Mouse (Mus musculus): Measurements from ENCODE around the gene Ufd1.

The Ufd1 gene

DNA sequence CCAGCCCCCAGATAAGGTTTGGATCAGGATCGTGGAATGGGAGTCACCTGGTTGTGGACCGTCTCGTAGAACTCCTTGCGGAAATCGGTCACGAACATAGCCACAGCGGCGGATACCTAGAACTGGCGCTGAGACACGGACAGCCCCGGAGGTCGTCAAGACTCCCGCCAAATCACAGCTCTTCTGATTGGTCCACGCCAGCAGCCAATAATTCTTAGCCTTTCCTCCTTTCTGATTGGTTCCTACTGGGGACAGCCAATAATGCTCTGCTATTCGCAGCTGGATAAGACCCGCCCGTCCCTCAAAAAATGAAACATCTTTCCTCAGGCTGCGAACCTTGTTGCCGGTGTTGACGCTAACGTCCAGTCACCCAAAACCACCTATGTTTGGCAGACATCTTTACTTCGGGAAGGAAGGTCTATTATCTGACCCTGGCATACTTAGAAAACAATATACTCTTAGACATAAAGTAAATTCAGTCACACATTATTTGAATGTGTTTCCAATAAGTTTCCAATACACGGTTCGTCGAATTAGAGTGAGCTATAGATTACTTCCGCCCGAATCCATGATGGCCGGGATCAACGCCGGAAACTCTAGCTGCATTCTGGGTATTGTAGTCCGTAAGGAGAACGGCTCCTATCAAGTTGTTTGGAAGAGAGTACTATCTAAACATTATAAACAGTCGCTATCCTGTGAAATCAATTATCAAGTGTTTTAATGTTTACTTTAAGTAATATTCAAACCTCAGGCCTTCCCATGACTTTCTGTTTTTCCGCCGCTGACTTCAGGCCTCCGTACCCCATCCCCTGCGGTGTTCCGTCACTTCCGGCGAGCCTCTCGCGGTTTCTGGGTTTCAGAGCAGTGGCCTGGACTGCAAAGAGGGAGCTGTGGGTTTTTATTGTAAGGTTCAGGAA is at the start of gene Ufd1, which contains the start of gene Cdc45:
Gene Ufd1 (plus strand): TSS at position 312 of the 917 bp plus-strand sequence.
Gene Cdc45 (minus strand): TSS at position 520 of the 917 bp plus-strand sequence.
- in situ Hi-C loops (cut with MboI, MseI), result loop anchor here (10.0 to 25.0 kb wide), 2 partner anchors 549 to 1173 kb away; partner anchors contain the start of genes Gm49776 and Klhl6

DNA sequence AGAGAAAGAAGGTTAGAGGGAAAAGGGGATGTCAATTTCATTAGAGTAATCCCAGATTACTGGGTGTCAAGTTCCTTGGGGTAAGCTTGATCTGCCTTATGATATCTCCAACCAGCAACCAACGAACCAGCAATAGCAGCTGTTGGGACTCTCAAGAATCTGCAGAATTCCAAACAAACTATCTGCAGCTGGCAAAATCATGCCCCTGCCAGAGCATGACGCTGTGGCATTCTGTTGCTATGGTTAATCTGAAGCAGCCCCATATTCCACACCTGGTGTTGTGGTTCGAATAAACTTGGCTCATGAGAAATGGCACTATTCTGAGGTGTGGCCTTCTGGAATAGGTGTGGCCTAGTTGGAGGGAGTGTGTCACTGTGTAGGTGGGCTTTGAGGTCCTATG is 48.6 kb upstream of the Ufd1 start:
- in situ Hi-C loops (cut with MboI, MseI), result no loop called here

DNA sequence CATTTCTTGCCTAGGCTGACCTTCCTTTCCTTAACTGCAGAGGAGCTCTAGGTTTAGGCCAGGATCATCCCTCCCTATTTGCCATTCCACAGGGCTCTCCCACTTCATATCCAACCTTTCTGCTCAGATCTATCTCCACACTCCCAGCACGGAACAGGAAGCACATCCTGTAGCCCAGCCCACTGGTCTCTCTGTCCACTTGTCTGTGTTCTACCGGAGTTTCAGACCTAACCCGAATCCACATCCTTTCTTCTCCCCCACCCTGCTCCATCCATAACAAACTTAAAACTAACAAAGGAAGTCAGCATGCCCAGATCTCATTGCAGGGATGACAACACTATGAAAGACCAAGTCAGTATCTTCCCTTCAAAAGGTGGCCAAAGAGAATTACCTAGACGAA is 45.2 kb upstream of the Ufd1 start:
- in situ Hi-C loops (cut with MboI, MseI), result no loop called here

DNA sequence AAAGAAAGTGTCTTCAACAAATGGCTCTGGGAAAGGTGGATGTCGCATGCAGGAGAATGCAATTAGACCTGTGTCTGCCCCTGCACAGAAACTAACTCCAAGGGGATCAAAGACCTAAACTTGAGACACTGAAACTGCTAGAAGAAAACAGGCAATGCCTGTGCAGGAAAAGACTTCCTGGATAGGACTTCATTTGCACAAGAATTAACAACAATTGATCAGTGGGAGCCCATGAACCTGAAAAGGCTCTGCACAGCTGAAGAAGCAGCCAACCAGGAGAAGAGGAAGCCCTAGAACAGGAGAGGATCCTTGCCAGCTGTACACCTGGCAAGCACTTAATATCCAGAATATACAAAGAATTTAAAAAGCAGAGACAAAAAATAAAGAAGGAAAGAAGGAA is 42.1 kb upstream of the Ufd1 start:
- in situ Hi-C loops (cut with MboI, MseI), result no loop called here

DNA sequence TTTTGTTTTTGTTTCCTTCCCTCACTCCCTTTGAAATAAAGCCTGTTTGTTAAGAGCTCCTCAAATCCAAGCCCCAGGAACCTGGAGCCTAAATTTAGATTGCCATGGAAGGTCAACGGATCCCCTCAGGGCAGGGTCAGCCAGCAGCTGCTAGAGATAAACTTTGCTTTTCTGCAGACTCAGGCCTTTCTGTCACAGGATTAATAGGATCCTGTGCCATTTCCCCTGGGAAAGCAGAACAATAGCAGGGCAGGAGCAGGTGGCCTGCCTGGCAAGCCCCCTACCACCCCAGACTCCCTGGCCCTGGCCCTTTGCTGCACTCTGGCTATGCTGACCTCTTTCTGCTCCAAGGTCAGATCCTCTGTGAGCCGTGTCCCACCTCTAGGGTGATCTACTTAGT is 37.6 kb upstream of the Ufd1 start:
- in situ Hi-C loops (cut with MboI, MseI), result no loop called here

DNA sequence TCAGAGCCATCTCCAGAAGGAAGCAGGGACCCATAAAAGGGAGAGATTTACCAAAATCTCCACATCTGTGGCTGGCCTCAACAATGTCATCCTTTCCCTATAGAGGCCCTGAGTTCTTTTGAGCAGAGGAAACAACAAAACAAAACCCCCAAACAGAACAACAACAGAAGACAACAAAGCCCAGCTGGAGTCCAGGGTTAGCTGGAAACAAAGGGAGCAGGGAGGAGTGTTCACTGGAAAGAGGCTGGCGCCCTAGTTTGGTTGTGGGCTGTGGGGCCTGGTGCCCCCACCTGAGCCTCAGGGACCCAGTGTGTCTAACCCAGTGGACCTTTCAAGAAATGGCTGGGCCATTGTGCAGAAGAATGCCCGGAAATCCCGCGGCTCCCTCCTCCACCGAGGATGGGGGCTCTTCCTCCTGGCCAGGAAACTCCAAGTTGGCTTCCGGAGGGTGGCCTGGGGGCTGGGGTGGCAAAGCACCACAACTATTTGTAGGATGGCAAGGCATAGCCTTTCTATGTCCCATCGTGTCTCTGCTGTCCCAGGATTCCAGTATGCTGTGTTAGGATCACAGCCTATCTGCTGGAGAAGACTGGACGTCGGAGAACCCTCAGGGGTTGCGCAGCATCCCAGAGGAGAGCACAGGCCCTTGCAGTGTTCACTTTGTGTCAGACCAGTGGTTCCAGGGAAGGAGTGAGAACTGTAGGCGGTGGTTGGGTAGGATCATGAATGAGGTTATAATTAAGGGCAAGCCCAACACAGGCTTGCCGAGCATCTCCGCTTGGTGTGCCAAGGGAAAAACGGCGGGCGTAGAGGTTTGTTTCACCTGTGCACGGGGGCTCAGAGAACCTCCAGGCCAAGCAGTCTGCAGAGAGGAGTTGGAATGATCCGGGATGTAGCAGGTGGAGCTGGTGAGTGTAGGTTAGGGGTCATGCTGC is 35.7 kb upstream of the Ufd1 start:
- in situ Hi-C loops (cut with MboI, MseI), result loop anchor here (5.0 kb wide), 1 partner anchor 79 kb away; no protein-coding TSS in a partner anchor

DNA sequence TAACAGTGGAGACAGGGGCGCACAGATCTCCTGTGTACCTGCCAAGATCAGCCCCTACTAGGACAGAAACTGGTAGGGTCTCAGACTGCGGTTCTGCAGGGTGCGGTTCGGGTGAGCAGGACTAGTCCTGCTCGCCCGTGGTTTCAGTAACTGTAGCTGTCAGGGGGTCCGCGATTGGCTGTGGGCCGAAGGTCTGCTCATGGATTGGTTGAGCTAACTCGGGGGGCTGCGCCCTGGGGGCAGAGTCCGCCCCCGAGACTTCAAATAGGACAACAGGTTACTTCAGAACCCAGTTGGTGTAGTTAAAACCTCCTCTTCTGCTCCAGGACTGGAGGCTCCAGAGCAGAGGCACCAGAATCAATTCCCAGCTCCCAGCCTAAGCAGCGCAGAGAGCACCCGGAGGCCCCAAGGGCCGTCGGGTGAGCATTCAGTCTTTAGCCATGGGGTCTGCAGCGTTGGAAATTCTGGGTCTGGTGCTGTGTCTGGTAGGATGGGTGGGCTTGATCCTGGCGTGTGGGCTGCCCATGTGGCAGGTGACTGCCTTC is 35.0 kb upstream of the Ufd1 start, which contains the start of gene Cldn5:
Gene Cldn5 (plus strand): TSS at position 292 of the 545 bp plus-strand sequence.
- in situ Hi-C loops (cut with MboI, MseI), result loop anchor here (5.0 kb wide), 1 partner anchor 79 kb away; no protein-coding TSS in a partner anchor

DNA sequence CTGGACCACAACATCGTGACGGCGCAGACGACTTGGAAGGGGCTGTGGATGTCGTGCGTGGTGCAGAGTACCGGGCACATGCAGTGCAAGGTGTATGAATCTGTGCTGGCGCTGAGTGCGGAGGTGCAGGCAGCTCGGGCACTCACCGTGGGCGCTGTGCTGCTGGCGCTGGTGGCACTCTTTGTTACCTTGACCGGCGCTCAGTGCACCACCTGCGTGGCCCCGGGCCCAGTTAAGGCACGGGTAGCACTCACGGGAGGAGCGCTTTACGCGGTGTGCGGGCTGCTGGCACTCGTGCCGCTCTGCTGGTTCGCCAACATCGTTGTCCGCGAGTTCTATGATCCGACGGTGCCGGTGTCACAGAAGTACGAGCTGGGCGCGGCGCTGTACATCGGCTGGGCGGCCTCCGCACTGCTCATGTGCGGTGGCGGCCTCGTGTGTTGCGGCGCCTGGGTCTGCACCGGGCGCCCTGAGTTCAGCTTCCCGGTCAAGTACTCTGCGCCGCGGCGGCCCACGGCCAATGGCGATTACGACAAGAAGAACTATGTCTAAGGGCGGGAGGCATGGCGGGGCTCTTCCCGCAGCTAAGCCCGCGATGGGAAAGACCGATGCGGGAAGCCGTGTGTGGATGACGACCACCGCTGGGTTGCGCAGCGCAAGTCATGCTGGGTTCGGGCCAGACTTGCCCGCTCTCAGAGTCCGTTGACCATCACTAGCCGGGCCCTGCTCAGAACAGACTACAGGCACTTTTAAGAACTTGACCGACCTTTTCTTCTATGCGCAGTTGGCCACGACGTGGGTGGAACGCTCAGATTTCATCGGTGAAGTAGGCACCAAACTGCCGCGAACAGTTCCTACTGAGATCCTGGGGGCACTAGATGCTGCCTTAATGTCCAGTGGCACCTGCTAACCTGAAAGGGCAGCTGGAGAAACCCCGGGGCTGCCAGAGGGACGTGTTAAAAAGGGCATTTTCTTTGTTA is 34.2 kb upstream of the Ufd1 start:
- in situ Hi-C loops (cut with MboI, MseI), result loop anchor here (5.0 kb wide), 1 partner anchor 80 kb away; no protein-coding TSS in a partner anchor

DNA sequence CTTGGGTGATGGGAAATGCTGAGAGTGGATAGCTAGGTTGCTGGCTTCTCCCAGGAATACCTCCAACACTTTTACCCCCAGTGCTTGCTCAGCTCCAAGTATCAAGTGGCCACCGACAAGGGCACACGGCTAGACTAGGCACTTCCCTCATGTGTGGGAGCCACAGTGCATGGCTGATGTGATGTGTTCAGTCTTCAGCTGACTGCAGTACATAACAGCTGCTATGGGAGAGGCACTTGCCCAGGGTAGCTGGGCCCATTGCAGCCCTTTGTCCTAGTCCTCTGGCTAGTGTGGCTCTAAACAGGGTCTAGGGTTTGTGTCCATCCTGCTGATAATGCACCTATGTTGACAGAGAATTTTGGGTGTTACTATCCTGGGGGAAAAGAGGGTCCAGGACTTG is 33.1 kb upstream of the Ufd1 start:
- in situ Hi-C loops (cut with MboI, MseI), result loop anchor here (5.0 kb wide), 1 partner anchor 81 kb away; no protein-coding TSS in a partner anchor

DNA sequence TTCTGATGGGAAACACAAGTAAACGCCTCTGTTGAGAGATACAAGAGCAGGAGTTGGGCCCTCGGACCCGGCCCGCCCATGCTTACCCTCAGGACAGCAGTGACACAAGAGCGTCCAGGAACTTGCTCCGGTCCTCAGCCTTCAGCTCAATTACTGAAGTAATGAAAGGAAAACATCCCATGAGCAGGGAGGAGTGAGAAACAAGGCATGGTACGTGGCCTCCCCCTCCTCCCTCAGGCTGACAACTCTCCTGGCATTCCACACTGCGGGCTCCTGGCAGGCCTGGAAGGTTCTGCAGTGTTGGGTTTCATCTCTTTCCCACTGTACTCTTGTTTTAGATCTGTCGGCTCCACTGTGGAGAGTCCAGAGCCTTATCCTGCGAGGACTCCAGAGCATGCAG is 29.8 kb upstream of the Ufd1 start:
- in situ Hi-C loops (cut with MboI, MseI), result no loop called here

DNA sequence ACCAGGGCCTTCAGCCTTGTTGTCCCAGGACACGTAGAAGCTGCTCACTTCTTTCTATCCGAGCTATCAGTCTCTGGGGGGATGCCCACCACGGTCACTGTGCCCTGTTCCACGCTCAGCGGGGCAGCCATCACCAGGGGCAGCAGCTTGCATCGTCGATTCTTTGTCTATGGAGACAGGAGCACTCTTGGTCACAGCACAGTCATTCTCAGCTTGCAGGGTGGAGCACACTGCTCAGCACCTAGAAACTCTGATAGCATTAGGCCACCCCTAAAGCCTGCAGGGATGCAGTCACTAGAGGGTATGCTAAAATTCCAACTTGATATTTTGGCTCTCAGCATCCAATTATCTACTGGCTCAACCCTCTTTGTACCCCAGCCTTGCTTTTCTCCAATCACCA is 26.6 kb upstream of the Ufd1 start:
- in situ Hi-C loops (cut with MboI, MseI), result no loop called here

DNA sequence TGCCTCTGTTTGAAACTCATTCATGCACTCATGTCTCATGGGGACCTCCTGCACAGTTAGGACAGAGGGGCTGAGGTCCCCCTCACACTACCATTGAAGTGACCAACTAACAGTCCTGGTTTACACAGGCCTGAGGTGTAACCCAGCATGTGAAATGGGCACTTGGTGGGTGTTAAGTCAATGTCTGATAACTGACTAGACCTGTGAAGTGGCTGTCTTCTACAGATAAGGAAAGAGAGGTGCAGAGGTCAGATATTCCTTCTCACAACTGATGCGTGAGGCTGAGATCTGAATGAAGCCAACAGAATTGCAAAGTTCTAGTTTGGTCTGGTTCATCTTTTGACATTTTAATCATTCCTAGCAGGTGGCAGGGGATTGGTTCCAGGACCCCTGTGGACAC is 26.1 kb upstream of the Ufd1 start:
- in situ Hi-C loops (cut with MboI, MseI), result no loop called here

DNA sequence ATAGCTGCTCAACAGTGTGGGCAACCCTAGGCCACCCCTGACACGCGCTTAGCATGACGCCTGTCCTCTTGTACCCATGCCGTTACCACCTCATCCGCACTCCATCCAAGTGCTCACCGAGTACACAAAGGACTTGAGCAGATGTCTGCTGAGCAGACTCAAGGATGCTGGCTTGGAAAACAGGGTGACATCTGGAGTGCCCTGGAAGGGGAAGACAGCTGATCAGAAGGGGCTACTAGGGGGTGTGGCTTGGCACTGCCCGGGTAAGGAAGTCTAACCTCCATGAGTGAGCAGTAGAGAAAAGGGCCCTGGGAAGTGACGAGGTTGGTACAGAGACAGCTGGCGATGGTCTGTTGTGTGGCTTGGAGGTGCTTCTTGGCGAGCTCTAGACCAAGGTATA is 24.9 kb upstream of the Ufd1 start:
- in situ Hi-C loops (cut with MboI, MseI), result no loop called here

DNA sequence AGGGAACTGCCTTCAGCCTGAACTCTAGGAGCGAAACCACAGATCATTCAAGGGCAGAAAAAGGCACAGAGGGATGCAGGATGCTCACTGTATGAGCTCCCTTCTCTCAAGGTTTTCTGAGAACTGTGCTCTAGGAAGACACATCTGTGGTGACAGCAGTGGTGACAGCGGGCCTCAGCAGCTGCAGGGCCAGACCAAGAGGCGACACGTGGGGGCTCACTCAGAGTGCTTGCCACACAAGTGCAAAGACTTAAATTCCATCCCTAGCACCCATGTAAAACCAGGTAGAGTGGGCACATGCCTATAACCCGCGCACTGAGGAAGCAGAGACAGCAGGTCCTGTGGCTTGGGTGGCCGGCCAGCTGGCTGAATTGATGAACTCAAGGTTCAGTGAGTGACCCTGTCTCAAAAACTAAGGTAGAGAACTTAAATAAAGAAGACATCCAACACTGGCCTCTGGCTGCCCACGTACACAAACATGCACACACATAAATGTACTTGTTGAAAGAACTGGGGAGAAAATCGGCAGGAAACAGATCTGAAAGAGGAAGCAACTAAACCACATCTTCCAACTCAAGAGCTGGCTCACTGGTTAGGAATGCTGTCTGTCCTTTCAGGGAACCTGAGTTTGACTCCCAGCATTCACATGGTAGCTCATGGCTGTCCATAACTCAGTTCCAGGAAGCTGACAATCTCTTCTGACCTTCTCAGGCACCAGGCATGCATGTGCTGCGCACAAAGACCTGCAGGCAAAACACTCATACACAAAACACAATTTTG is 22.8 kb upstream of the Ufd1 start:
- in situ Hi-C loops (cut with MboI, MseI), result no loop called here

DNA sequence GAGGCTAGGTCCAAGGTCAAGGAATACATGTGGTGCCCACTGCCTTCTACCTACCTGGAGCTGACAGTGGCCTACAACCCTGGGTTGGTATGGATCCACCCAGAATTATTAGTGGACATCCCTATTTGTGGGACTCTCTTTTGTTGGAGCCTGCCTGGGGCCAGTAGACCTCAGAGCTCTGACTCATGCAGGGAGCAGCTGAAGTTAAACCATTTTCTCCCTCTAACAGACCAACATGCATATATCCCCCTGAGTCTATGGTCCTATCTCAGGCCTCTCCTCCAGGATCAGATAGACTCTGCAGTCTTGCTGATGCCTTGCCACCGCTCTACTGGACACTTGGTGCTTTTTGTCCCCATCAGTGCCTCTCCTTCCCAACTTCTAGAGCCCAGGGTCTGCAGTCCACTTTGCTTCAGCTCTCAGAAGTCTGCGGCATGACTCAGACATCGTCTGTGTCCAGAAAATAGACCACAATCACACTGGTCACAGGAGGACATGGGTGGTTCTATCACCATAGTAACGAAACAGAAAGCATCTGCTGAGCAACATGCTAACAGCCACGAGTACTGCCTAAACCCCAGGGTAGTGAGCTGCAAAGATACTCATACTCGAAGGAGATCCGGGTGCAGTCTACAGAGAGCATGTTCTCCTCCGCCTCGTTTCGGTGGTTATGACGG is 16.2 kb upstream of the Ufd1 start:
- in situ Hi-C loops (cut with MboI, MseI), result no loop called here

DNA sequence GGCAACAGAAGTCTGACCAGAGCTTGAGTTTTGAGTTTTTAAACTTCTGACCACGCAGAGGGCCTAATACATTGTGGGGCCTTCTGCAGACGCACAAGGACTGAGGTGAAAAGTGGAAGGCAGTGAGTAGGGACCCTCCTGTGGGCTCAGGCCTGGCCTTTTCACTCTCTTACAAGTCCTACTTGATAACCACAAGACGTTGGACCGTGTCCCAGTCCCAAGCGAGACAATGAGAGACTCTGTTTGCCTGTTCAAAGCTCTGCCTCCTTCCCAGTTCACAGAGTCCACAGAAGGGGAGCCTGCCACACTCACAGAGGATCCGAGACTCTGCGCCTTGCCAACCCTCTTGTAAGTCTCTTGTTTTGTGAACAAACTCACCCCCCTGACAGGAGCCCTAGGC is 14.9 kb upstream of the Ufd1 start:
- in situ Hi-C loops (cut with MboI, MseI), result no loop called here

DNA sequence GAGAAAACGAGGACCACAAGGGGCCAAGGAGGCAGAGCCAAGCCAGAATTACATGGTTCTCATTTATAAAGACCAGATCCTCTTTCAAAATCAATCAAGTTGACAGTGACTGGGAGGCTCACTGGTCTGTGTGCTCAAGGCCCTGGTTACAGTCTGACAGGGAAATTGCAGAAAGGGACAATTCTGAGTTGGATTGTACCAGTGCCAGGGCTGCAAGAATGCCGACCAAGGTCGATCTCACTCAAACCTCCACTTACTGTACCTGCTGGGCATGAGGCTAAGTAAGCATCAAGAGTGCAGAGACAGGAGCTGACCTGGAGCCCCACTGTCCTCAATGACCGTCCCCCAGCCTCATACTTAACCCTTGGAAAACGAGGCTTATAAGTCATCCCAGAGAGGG is 13.4 kb upstream of the Ufd1 start:
- in situ Hi-C loops (cut with MboI, MseI), result no loop called here

DNA sequence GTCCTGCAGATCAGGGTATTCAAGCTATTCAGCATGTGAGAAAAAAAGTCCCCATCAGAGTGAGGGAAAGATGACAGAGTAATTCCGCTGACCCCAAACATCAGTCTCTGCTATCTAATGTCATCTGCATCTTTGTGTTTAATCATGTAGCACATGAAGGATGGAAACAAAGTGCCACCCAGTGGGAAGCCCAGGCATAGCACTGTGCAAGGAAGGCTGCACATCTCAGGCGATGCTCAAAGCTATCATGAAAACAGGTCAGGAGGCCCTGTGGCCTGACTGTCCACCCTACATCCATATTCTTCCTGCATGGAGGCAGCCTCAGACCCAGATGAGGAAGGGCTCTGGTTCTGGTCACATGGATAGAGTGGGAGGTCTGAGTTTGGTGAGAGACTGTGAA is 12.7 kb upstream of the Ufd1 start:
- in situ Hi-C loops (cut with MboI, MseI), result no loop called here

DNA sequence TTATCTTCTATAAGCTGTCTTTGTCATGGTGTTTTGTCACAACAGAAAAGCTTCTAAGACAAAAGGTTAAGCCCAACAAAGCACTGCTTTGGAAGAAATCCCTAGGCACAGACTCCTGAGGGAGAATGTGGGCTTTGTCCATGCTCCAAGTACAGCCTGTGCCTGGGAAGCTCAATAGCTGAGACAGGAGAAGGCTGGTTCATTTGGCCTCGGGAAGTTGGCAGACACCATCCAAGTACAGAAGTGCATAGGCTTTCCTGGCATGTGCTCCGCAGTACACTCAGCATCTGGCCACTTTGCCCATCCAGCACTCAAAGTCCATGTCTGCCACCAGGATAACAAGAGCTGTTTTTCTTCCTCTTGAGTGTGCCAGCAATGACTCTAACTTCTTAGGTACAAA is 5.8 kb upstream of the Ufd1 start:
- in situ Hi-C loops (cut with MboI, MseI), result loop anchor here (25.0 kb wide), 1 partner anchor 543 kb away; the partner anchor contains the start of gene Gm49776
